Mouse (Mus musculus): ENCODE results near the gene Tmem179b. TPM values are rescaled to one million over a fixed set of nuclear protein-coding genes. Genes with fewer than 3 reads are reported as not detected.
A peak's percentile ranks its signal among the peaks of the same experiment; 100 is the strongest.
"Not testable (repeated sequence)": the region's sequence is repeated elsewhere in the genome, so short reads cannot be mapped to it uniquely, and the experiment has no call there.

Gene Tmem179b
- polyA plus RNA-seq, 1 experiment: 96.2 TPM

GRCm38 (mm10) chr19:8735389-8736159 lies 38.7 kb downstream of the Tmem179b start, which contains the start of gene Wdr74:
Gene Wdr74, plus strand, starts transcription at chr19:8735827.
- Histone ChIP-seq H3K27ac (ENCODE audit: insufficient read depth, low read depth, low read length) (0 out of 2 replicates have a peak within 1 kb of the TSS, but pooled peaks have one; percentile 15), H3K27me3 (ENCODE audit: control insufficient read depth, insufficient read depth, low read length) (no peaks in the 10 kb centered on the region), H3K4me1 (ENCODE audit: control insufficient read depth, insufficient read depth, insufficient read length, low read length) (no peaks in the 10 kb centered on the region), H3K4me3 (ENCODE audit: low read depth, low read length) (peak within 1 kb of the TSS; percentile 69), H3K36me3 (ENCODE audit: control insufficient read depth, insufficient read depth, low read length) (peaks cover 13% of the 10 kb centered on the region)
- TF ChIP-seq POLR2A (IDR thresholded peaks at IDR 0.05; ENCODE audit: low read depth, low read length) (peak; percentile 32), CTCF (IDR thresholded peaks at IDR 0.05; ENCODE audit: extremely low read depth, insufficient read length, insufficient replicate concordance, low read depth, low read length) (no peak)
- whole genome bisulfite sequencing: under 1% methylated on average over 32 of the region's 32 CpGs

GRCm38 (mm10) chr19:8734334-8734733 lies 39.9 kb downstream of the Tmem179b start:
- Histone ChIP-seq H3K27me3 (ENCODE audit: control insufficient read depth, insufficient read depth, low read length) (no peaks in the 10 kb centered on the region), H3K36me3 (ENCODE audit: control insufficient read depth, insufficient read depth, low read length) (peaks cover 5% of the 10 kb centered on the region), H3K4me3 (ENCODE audit: low read depth, low read length) (no peak overlapping the region), H3K27ac (ENCODE audit: insufficient read depth, low read depth, low read length) (no peak overlapping the region), H3K4me1 (ENCODE audit: control insufficient read depth, insufficient read depth, insufficient read length, low read length) (no peaks in the 10 kb centered on the region)
- no peak for TF ChIP-seq POLR2A (IDR thresholded peaks at IDR 0.05; ENCODE audit: low read depth, low read length)
- no peak for TF ChIP-seq CTCF (IDR thresholded peaks at IDR 0.05; ENCODE audit: extremely low read depth, insufficient read length, insufficient replicate concordance, low read depth, low read length)
- WGBS: 56% methylated on average over 3 of the region's 3 CpGs

- peaks cover 22% of the 10 kb centered on the region for H3K36me3 ChIP-seq (ENCODE audit: control insufficient read depth, insufficient read depth, low read length)
- H3K4me3 ChIP-seq (ENCODE audit: low read depth, low read length); H3K27me3 ChIP-seq (ENCODE audit: control insufficient read depth, insufficient read depth, low read length); H3K4me1 ChIP-seq (ENCODE audit: control insufficient read depth, insufficient read depth, insufficient read length, low read length); H3K27ac ChIP-seq (ENCODE audit: insufficient read depth, low read depth, low read length): not testable (repeated sequence)
- 42% methylated on average over 3 of the region's 3 CpGs for WGBS
Measured at GRCm38 (mm10) chr19:8728335-8729099, 45.8 kb downstream of the Tmem179b start.

- H3K27ac ChIP-seq (ENCODE audit: insufficient read depth, low read depth, low read length): no peak overlapping the region
- no peaks in the 10 kb centered on the region; the same call in 1 of the 2 replicates for H3K4me1 ChIP-seq (ENCODE audit: control insufficient read depth, insufficient read depth, insufficient read length, low read length)
- H3K27me3 ChIP-seq (ENCODE audit: control insufficient read depth, insufficient read depth, low read length): no peaks in the 10 kb centered on the region
- no peak overlapping the region for H3K4me3 ChIP-seq (ENCODE audit: low read depth, low read length)
- WGBS: 23% methylated on average over 5 of the region's 5 CpGs
- peaks cover 22% of the 10 kb centered on the region for H3K36me3 ChIP-seq (ENCODE audit: control insufficient read depth, insufficient read depth, low read length)
- TF ChIP-seq POLR2A (IDR thresholded peaks at IDR 0.05; ENCODE audit: low read depth, low read length): no peak
- no peak for TF ChIP-seq CTCF (IDR thresholded peaks at IDR 0.05; ENCODE audit: extremely low read depth, insufficient read length, insufficient replicate concordance, low read depth, low read length)
Measured at GRCm38 (mm10) chr19:8727495-8728114, 46.7 kb downstream of the Tmem179b start.

- Histone ChIP-seq H3K36me3 (ENCODE audit: control insufficient read depth, insufficient read depth, low read length) (peaks cover 22% of the 10 kb centered on the region), H3K4me3 (ENCODE audit: low read depth, low read length) (no peak overlapping the region), H3K4me1 (ENCODE audit: control insufficient read depth, insufficient read depth, insufficient read length, low read length) (no peaks in the 10 kb centered on the region; the same call in 1 of the 2 replicates), H3K27ac (ENCODE audit: insufficient read depth, low read depth, low read length) (no peak overlapping the region), H3K27me3 (ENCODE audit: control insufficient read depth, insufficient read depth, low read length) (no peaks in the 10 kb centered on the region)
- TF ChIP-seq CTCF (IDR thresholded peaks at IDR 0.05; ENCODE audit: extremely low read depth, insufficient read length, insufficient replicate concordance, low read depth, low read length) (no peak), POLR2A (IDR thresholded peaks at IDR 0.05; ENCODE audit: low read depth, low read length) (no peak)
- 44% methylated on average over 3 of the region's 3 CpGs for WGBS
Measured at GRCm38 (mm10) chr19:8726609-8727390, 47.5 kb downstream of the Tmem179b start.

GRCm38 (mm10) chr19:8725081-8725613 lies 49.1 kb downstream of the Tmem179b start:
- 35% methylated on average over 4 of the region's 4 CpGs for WGBS
- no peak for TF ChIP-seq CTCF (IDR thresholded peaks at IDR 0.05; ENCODE audit: extremely low read depth, insufficient read length, insufficient replicate concordance, low read depth, low read length)
- no peak for TF ChIP-seq POLR2A (IDR thresholded peaks at IDR 0.05; ENCODE audit: low read depth, low read length)
- H3K4me3 ChIP-seq (ENCODE audit: low read depth, low read length): no peak overlapping the region

More at GRCm38 (mm10) chr19:8725081-8725613, 49.1 kb downstream of the Tmem179b start:
- no peaks in the 10 kb centered on the region for H3K27me3 ChIP-seq (ENCODE audit: control insufficient read depth, insufficient read depth, low read length)
- H3K27ac ChIP-seq (ENCODE audit: insufficient read depth, low read depth, low read length): no peak overlapping the region
- H3K4me1 ChIP-seq (ENCODE audit: control insufficient read depth, insufficient read depth, insufficient read length, low read length): no peaks in the 10 kb centered on the region; the same call in 1 of the 2 replicates
- H3K36me3 ChIP-seq (ENCODE audit: control insufficient read depth, insufficient read depth, low read length): peaks cover 22% of the 10 kb centered on the region
